In genomic region chr13:38632556-38632955, GRCm38 (mm10) we compare ENCODE assay signal across 25 mouse cellular contexts. TPM values are rescaled to one million over a fixed set of nuclear protein-coding genes. Genes with fewer than 3 reads are reported as not detected.
DNase-seq lines count a peak whose midpoint lies in the region; ATAC-seq and TF ChIP-seq lines count a peak whose summit lies in the region.
"Had no signal": no experiment of that assay in that cellular context is flagged by ENCODE, and none has a peak within 500 bp of the region (broad histone marks: within the 10 kb centered on the region; RNA-seq: fewer than 3 reads in every experiment).

No protein-coding gene starts in this region.

- H3K4me1 ChIP-seq in G1E (ENCODE audit: insufficient read depth, low read depth, low read length): peaks cover 41% of the 10 kb centered on the region
- H3K4me1 ChIP-seq in liver, adult 2 months (ENCODE audit: control insufficient read depth, insufficient read depth, low read length): peaks cover 11% of the 10 kb centered on the region; the same call in 1 of the 2 replicates
- H3K4me1 ChIP-seq in liver, embryonic 16.5 days (ENCODE audit: control insufficient read depth, low read depth, low read length): peaks cover 28% of the 10 kb centered on the region
- peaks cover 7% of the 10 kb centered on the region; the same call in 1 of the 2 replicates for H3K4me1 ChIP-seq in hindbrain, embryonic 14.5 days (replicated peaks; ENCODE audit: control insufficient read depth, insufficient read depth, low read length)

- peak overlapping the region; percentile 49 for H3K4me2 ChIP-seq in liver, embryonic 16.5 days (ENCODE audit: low read depth, low read length)
- H3K4me2 ChIP-seq in hindbrain, embryonic 14.5 days (replicated peaks): no peak overlapping the region
- H3K4me2 ChIP-seq: embryonic facial prominence, embryonic 13.5 days; forebrain, embryonic 15.5 days; hindbrain, embryonic 15.5 days; kidney, embryonic 15.5 days; midbrain, embryonic 12.5 days had no signal

- no peak for TF ChIP-seq POLR2A in liver, adult 2 months (IDR thresholded peaks at IDR 0.05; ENCODE audit: extremely low read depth, insufficient read depth, low read length)

- no peak for TF ChIP-seq CTCF in G1E (IDR thresholded peaks at IDR 0.05; ENCODE audit: low read depth, low read length)
- TF ChIP-seq CTCF in liver, adult 2 months (IDR thresholded peaks at IDR 0.05; ENCODE audit: low read depth, low read length): no peak

- peak; percentile 53 for DNase-seq in G1E (ENCODE audit: low spot score)
- peak; percentile 73 for DNase-seq in c-Kit-positive CD71-positive TER-119-negative erythroid progenitor cells, embryonic 14.5 days (ENCODE audit: low read depth)
- no peak for DNase-seq in liver, adult 2 months (ENCODE audit: extremely low read depth, low read depth, low spot score)
- DNase-seq in spleen, postnatal 10 days (ENCODE audit: low spot score in 2 of 2): no peak
- no peak for DNase-seq in kidney, postnatal 36 days
- no peak for DNase-seq in hindbrain, embryonic 14.5 days (ENCODE audit: low spot score)
- DNase-seq: adrenal gland, postnatal 36 days; cerebellum, adult 2 months; cerebellum, postnatal 25 days; embryo, embryonic 11 days; gastrocnemius, postnatal 14 days; heart, adult 2 months; kidney, postnatal 4 days; thymus, postnatal 14 days had no signal

- peak; percentile 75 for ATAC-seq in G1E (ENCODE audit: extremely low read depth, insufficient number of reproducible peaks, low FRiP score, poor library complexity, severe bottlenecking)
- peak; percentile 57 for ATAC-seq in liver, embryonic 16.5 days (ENCODE audit: low read depth)
- no peak for ATAC-seq in hindbrain, embryonic 14.5 days (ENCODE audit: low FRiP score)
- ATAC-seq: CD4-positive, CD25-positive, alpha-beta regulatory T cell, adult 4 months; forebrain, embryonic 15.5 days; intestine, embryonic 16.5 days; lung, postnatal 0 days; Patski had no signal

- H3K79me2 ChIP-seq in liver, adult 2 months (ENCODE audit: control insufficient read depth, insufficient read depth, low read length): peaks cover 2% of the 10 kb centered on the region; the same call in 1 of the 2 replicates

- 0 out of 2 replicates have a peak overlapping the region, but pooled peaks have one; percentile 10 for H3K27ac ChIP-seq in liver, adult 2 months (replicated peaks; ENCODE audit: insufficient read depth, low read depth, low read length)
- peak overlapping the region; percentile 88 for H3K27ac ChIP-seq in liver, embryonic 16.5 days (ENCODE audit: low read length)
- no peak overlapping the region for H3K27ac ChIP-seq in hindbrain, embryonic 14.5 days
- H3K27ac ChIP-seq: embryonic facial prominence, embryonic 13.5 days; forebrain, embryonic 15.5 days; heart, adult 2 months; hindbrain, embryonic 15.5 days; kidney, embryonic 15.5 days; left cerebral cortex, adult 2 months; midbrain, embryonic 12.5 days had no signal

- H3K9me3 ChIP-seq in G1E (replicated peaks): no peaks in the 10 kb centered on the region
- H3K9me3 ChIP-seq in liver, embryonic 16.5 days (replicated peaks; ENCODE audit: control insufficient read depth, low read length): no peaks in the 10 kb centered on the region
- H3K9me3 ChIP-seq in hindbrain, embryonic 14.5 days (ENCODE audit: control insufficient read depth, low read length): no peaks in the 10 kb centered on the region
- H3K9me3 ChIP-seq: embryonic facial prominence, embryonic 13.5 days; forebrain, embryonic 15.5 days; hindbrain, embryonic 15.5 days; kidney, embryonic 15.5 days; midbrain, embryonic 12.5 days had no signal

- 76% methylated on average over 6 of the region's 6 CpGs for WGBS in liver, adult 2 months
- 23% methylated on average over 6 of the region's 6 CpGs for WGBS in liver, embryonic 16.5 days (ENCODE audit: insufficient replicate concordance)
- WGBS in hindbrain, embryonic 14.5 days: 90% methylated on average over 6 of the region's 6 CpGs

- H3K36me3 ChIP-seq in G1E (replicated peaks): peaks cover 32% of the 10 kb centered on the region
- peaks cover 6% of the 10 kb centered on the region; the same call in 1 of the 2 replicates for H3K36me3 ChIP-seq in liver, adult 2 months (ENCODE audit: control insufficient read depth, insufficient read depth, low read length)
- peaks cover 6% of the 10 kb centered on the region; the same call in 1 of the 2 replicates for H3K36me3 ChIP-seq in liver, embryonic 16.5 days (ENCODE audit: control insufficient read depth, insufficient read depth)
- peaks cover 10% of the 10 kb centered on the region; the same call in 1 of the 2 replicates for H3K36me3 ChIP-seq in hindbrain, embryonic 14.5 days (replicated peaks; ENCODE audit: control insufficient read depth, insufficient read depth)
- H3K36me3 ChIP-seq: hindbrain, embryonic 15.5 days had no signal

- no peaks in the 10 kb centered on the region for H3K27me3 ChIP-seq in G1E (ENCODE audit: insufficient read depth, low read length)
- no peaks in the 10 kb centered on the region for H3K27me3 ChIP-seq in liver, adult 2 months (ENCODE audit: control insufficient read depth, insufficient read depth, low read length)
- H3K27me3 ChIP-seq in liver, embryonic 16.5 days (ENCODE audit: control insufficient read depth, insufficient read depth, low read depth, low read length): no peaks in the 10 kb centered on the region
- no peaks in the 10 kb centered on the region for H3K27me3 ChIP-seq in hindbrain, embryonic 14.5 days (ENCODE audit: control insufficient read depth, insufficient read depth, low read length)
- H3K27me3 ChIP-seq: embryonic facial prominence, embryonic 13.5 days; forebrain, embryonic 15.5 days; hindbrain, embryonic 15.5 days; kidney, embryonic 15.5 days; midbrain, embryonic 12.5 days; Patski had no signal

- H3K4me3 ChIP-seq in G1E (ENCODE audit: low read depth, low read length): peak overlapping the region; percentile 47; the same call in 1 of the 2 replicates
- H3K4me3 ChIP-seq in liver, adult 2 months (ENCODE audit: insufficient read depth, low read depth, low read length): no peak overlapping the region
- H3K4me3 ChIP-seq in liver, embryonic 16.5 days (ENCODE audit: low read depth, low read length): no peak overlapping the region; the same call in 1 of the 2 replicates
- no peak overlapping the region for H3K4me3 ChIP-seq in hindbrain, embryonic 14.5 days (replicated peaks; ENCODE audit: low read length)
- H3K4me3 ChIP-seq: embryonic facial prominence, embryonic 13.5 days; forebrain, embryonic 15.5 days; heart, adult 2 months; hindbrain, embryonic 15.5 days; kidney, embryonic 15.5 days; left cerebral cortex, adult 2 months; midbrain, embryonic 12.5 days had no signal

- no peak overlapping the region for H3K9ac ChIP-seq in liver, adult 2 months (ENCODE audit: low read depth, low read length)
- peak overlapping the region; percentile 50 for H3K9ac ChIP-seq in liver, embryonic 16.5 days (ENCODE audit: low read depth, low read length)
- H3K9ac ChIP-seq in hindbrain, embryonic 14.5 days: no peak overlapping the region
- H3K9ac ChIP-seq: embryonic facial prominence, embryonic 13.5 days; forebrain, embryonic 15.5 days; hindbrain, embryonic 15.5 days; kidney, embryonic 15.5 days; midbrain, embryonic 12.5 days had no signal

RNA-seq across cellular contexts. Expression of gene Bloc1s5, which starts 2.4 kb away (rescaled TPM):
- total RNA-seq in G1E (2014; fragmentation: Nextera tagmentation) (17.2 and 25.8 TPM in 2 replicates), G1E (2017) (26.6 and 35.2 TPM in 2 replicates)
- polyA plus RNA-seq in G1E (2012): 8.2 and 10.4 TPM in 2 replicates
- 12.6 and 13.0 TPM in 2 replicates for total RNA-seq in liver, adult 2 months (2014; rRNA removed)
- 7.2 and 7.8 TPM in 2 replicates for polyA plus RNA-seq in liver, adult 2 months (2012; rRNA removed)
- polyA plus RNA-seq in liver, embryonic 16.5 days (2015; fragmentation: Nextera tagmentation; extraction: Ambion mirVana): 10.2 and 11.2 TPM in 2 replicates
- 19.7 and 23.6 TPM in 2 replicates for polyA plus RNA-seq in hindbrain, embryonic 14.5 days (2014; fragmentation: Nextera tagmentation; extraction: Ambion mirVana)

RNA-seq across cellular contexts. Expression of gene Eef1e1, which starts 26.3 kb away (rescaled TPM):
- total RNA-seq in G1E (2014; fragmentation: Nextera tagmentation): 73.1 and 95.1 TPM in 2 replicates
- total RNA-seq in G1E (2017): 67.5 and 77.6 TPM in 2 replicates
- 30.0 and 34.4 TPM in 2 replicates for polyA plus RNA-seq in G1E (2012)
- 5.6 and 7.1 TPM in 2 replicates for total RNA-seq in liver, adult 2 months (2014; rRNA removed)
- 4.0 and 4.3 TPM in 2 replicates for polyA plus RNA-seq in liver, adult 2 months (2012; rRNA removed)
- 31.4 and 34.8 TPM in 2 replicates for polyA plus RNA-seq in liver, embryonic 16.5 days (2015; fragmentation: Nextera tagmentation; extraction: Ambion mirVana)
- 102 and 116 TPM in 2 replicates for polyA plus RNA-seq in hindbrain, embryonic 14.5 days (2014; fragmentation: Nextera tagmentation; extraction: Ambion mirVana)

Comparison
In these comparisons a context has a peak if more than half of its experiments do, and no peak if none do; other contexts are left out.
1. DNase-seq: peak in G1E (single experiment) and c-Kit-positive CD71-positive TER-119-negative erythroid progenitor cells, embryonic 14.5 days (single experiment); none in liver, adult 2 months (single experiment), spleen, postnatal 10 days (0 of 2), kidney, postnatal 36 days (0 of 2) and hindbrain, embryonic 14.5 days (single experiment).